Mouse (Mus musculus) midbrain, embryonic 15.5 days (tissue): Measurements from ENCODE around the gene Hipk4. TPM values are rescaled to one million over a fixed set of nuclear protein-coding genes. Genes with fewer than 3 reads are reported as not detected.

Experiments
- ATAC-seq: fragments of 200-750 bp; cut with Nextera tagmentation; replicated peaks from 2 replicates; pipeline ENCODE4 v1.8.0; 2017; ENCODE audit warnings: moderate TSS enrichment
- H3K27ac ChIP-seq: fragments of 300-500 bp; sonication (generic); 2 replicates; pipeline ENCODE4 v1.5.1; 2015; ENCODE audit warnings: mild to moderate bottlenecking, inconsistent platforms
- H3K27me3 ChIP-seq: fragments of 300-500 bp; sonication (generic); replicated peaks from 2 replicates; pipeline ENCODE4 v1.6.1; 2015; ENCODE audit warnings: inconsistent platforms
- H3K36me3 ChIP-seq: fragments of 300-500 bp; sonication (generic); replicated peaks from 2 replicates; pipeline ENCODE4 v1.6.1; 2015; ENCODE audit warnings: inconsistent platforms
- H3K4me1 ChIP-seq: fragments of 300-500 bp; sonication (generic); 2 replicates; pipeline ENCODE4 v1.6.1; 2015; ENCODE audit warnings: inconsistent platforms
- H3K4me2 ChIP-seq: fragments of 300-500 bp; sonication (generic); 2 replicates; pipeline ENCODE4 v1.6.1; 2015; ENCODE audit warnings: inconsistent platforms, mild to moderate bottlenecking, moderate library complexity
- H3K4me3 ChIP-seq: fragments of 300-500 bp; sonication (generic); 2 replicates; pipeline ENCODE4 v1.5.1; 2015; ENCODE audit warnings: mild to moderate bottlenecking, inconsistent platforms
- H3K9ac ChIP-seq: fragments of 300-500 bp; sonication (generic); 2 replicates; pipeline ENCODE4 v1.6.1; 2015; ENCODE audit warnings: mild to moderate bottlenecking, inconsistent platforms
- H3K9me3 ChIP-seq: fragments of 300-500 bp; sonication (generic); 2 replicates; pipeline ENCODE4 v1.6.1; 2016; ENCODE audit warnings: inconsistent platforms
- WGBS: fragments of 180-500 bp; shearing (Covaris S2); methylation state at CpG from one replicate; pipeline ENCODE4 v1.1.7; 2015; ENCODE audit warnings: mixed read lengths; 5-methylcytosine and 5-hydroxymethylcytosine counted together
- polyA plus RNA-seq: library from polyadenylated mRNA; unstranded; fragments of >200 nt; fragmentation: Nextera tagmentation; extraction: Ambion mirVana; gene quantifications from 2 replicates; pipeline ENCODE4 v1.2.1, GENCODE M21; 2015

Hipk4 gene
- polyA plus RNA-seq, 1 experiment from 2014 or later: 0.99 TPM

- WGBS: 92% methylated on average over 7 of the region's 7 CpGs
- Histone ChIP-seq H3K9me3 (no peaks in the 10 kb centered on the region), H3K27me3 (no peaks in the 10 kb centered on the region), H3K4me3 (no peak overlapping the region), H3K9ac (no peak overlapping the region), H3K36me3 (peaks cover 47% of the 10 kb centered on the region), H3K4me2 (no peak overlapping the region), H3K27ac (no peak overlapping the region), H3K4me1 (no peaks in the 10 kb centered on the region)
- no peak for ATAC-seq
Observed at GRCm38 (mm10) chr7:27578465-27578864, 55.4 kb downstream of the Hipk4 start.

GRCm38 (mm10) chr7:27580380-27581174 lies 57.5 kb downstream of the Hipk4 start:
- H3K4me2 ChIP-seq: no peak overlapping the region
- H3K9me3 ChIP-seq: no peaks in the 10 kb centered on the region
- H3K27me3 ChIP-seq: no peaks in the 10 kb centered on the region
- WGBS: 91% methylated on average over 14 of the region's 14 CpGs
- ATAC-seq: no peak
- H3K4me3 ChIP-seq: no peak overlapping the region
- H3K9ac ChIP-seq: no peak overlapping the region
- H3K36me3 ChIP-seq: peaks cover 47% of the 10 kb centered on the region
- H3K27ac ChIP-seq: no peak overlapping the region
- no peaks in the 10 kb centered on the region for H3K4me1 ChIP-seq

Other genes with a start within 250 kb of the Hipk4 start
- gene Ltbp4, start 185.6 kb upstream of the Hipk4 start, polyA plus RNA-seq: 13.4 and 15.7 TPM in 2 replicates
- 63.9 and 64.7 TPM in 2 replicates for gene Shkbp1, start 167.2 kb upstream of the Hipk4 start, polyA plus RNA-seq
- not detected in 2 replicates for gene Gm20479, start 165.8 kb upstream of the Hipk4 start, polyA plus RNA-seq
- 4.0 and 4.4 TPM in 2 replicates for gene Sptbn4, start 75.6 kb upstream of the Hipk4 start, polyA plus RNA-seq
- gene Blvrb, start 75.3 kb upstream of the Hipk4 start, polyA plus RNA-seq: 17.9 and 19.5 TPM in 2 replicates
- 7.9 and 9.9 TPM in 2 replicates for gene Sertad3, start 49.5 kb upstream of the Hipk4 start, polyA plus RNA-seq
- gene Sertad1, start 36.4 kb upstream of the Hipk4 start, polyA plus RNA-seq: 8.3 and 9.2 TPM in 2 replicates
- gene Prx, start 23.9 kb upstream of the Hipk4 start, polyA plus RNA-seq: 1.4 and 1.6 TPM in 2 replicates
- 156 and 157 TPM in 2 replicates for gene Pld3, start 30.0 kb downstream of the Hipk4 start, polyA plus RNA-seq
- gene 2310022A10Rik, start 30.0 kb downstream of the Hipk4 start, polyA plus RNA-seq: 38.7 and 40.5 TPM in 2 replicates
- 60.8 and 66.1 TPM in 2 replicates for gene Akt2, start 68.3 kb downstream of the Hipk4 start, polyA plus RNA-seq
- gene Ttc9b, start 130.6 kb downstream of the Hipk4 start, polyA plus RNA-seq: 71.9 and 74.4 TPM in 2 replicates
- gene Map3k10, start 151.3 kb downstream of the Hipk4 start, polyA plus RNA-seq: 17.2 and 19.9 TPM in 2 replicates
- 17.0 and 18.3 TPM in 2 replicates for gene Zfp607b, start 166.1 kb downstream of the Hipk4 start, polyA plus RNA-seq
- gene Zfp60, start 208.1 kb downstream of the Hipk4 start, polyA plus RNA-seq: 125 and 128 TPM in 2 replicates